Mouse (Mus musculus) heart, postnatal 36 days (tissue): Measurements from ENCODE around the gene Cxxc4. TPM values are rescaled to one million over a fixed set of nuclear protein-coding genes. Genes with fewer than 3 reads are reported as not detected.
"Not testable (repeated sequence)": the region's sequence is repeated elsewhere in the genome, so short reads cannot be mapped to it uniquely, and the experiment has no call there.

Source experiments
- DNase-seq, 2 experiments: peaks; one replicate each; pipeline ENCODE4 v3.0.0; 2021 to 2022
- intact Hi-C: fragments of 180-260 bp; cut with DNase I; formaldehyde crosslinking; loops from one replicate; pipeline ENCODE4 v1.15.1; 2025
- total RNA-seq, 2 experiments: library from RNA; stranded (reverse); gene quantifications; 2 replicates each; pipeline ENCODE4 v1.2.3; 2021

Cxxc4 gene
- 1 to 10 TPM; 2.2 to 2.5 TPM for total RNA-seq

- intact Hi-C loops: loop anchor here (5.0 kb wide), 1 partner anchor 34 kb away; no protein-coding TSS in a partner anchor
- DNase-seq: no peak
Observed at GRCm38 (mm10) chr3:134236414-134237112, at the start of gene Cxxc4. Cxxc4 (plus strand) TSS chr3:134236484.

- DNase-seq: no peak
- intact Hi-C loops: no loop called here
Observed at GRCm38 (mm10) chr3:134188979-134189946, 47.0 kb upstream of the Cxxc4 start.

- DNase-seq: peak; percentile 1 to 5
Observed at GRCm38 (mm10) chr3:134190046-134190445, 46.2 kb upstream of the Cxxc4 start.

GRCm38 (mm10) chr3:134199892-134200291 lies 36.4 kb upstream of the Cxxc4 start:
- intact Hi-C loops: loop anchor here (5.0 kb wide), 1 partner anchor 37 kb away; the partner anchor contains the start of gene Cxxc4
- DNase-seq: peak; percentile 5 to 10

More at GRCm38 (mm10) chr3:134190046-134190445, 46.2 kb upstream of the Cxxc4 start:
- intact Hi-C loops: no loop called here

- DNase-seq: no peak
- intact Hi-C loops: no loop called here
Observed at GRCm38 (mm10) chr3:134206624-134207023, 29.7 kb upstream of the Cxxc4 start.

GRCm38 (mm10) chr3:134210950-134211349 lies 25.3 kb upstream of the Cxxc4 start:
- intact Hi-C loops: no loop called here

GRCm38 (mm10) chr3:134219881-134220280 lies 16.4 kb upstream of the Cxxc4 start:
- intact Hi-C loops, DNase-seq: not testable (repeated sequence)

More at GRCm38 (mm10) chr3:134210950-134211349, 25.3 kb upstream of the Cxxc4 start:
- DNase-seq: no peak

- intact Hi-C loops: no loop called here
- no peak for DNase-seq
Observed at GRCm38 (mm10) chr3:134221002-134221401, 15.3 kb upstream of the Cxxc4 start.

DNA sequence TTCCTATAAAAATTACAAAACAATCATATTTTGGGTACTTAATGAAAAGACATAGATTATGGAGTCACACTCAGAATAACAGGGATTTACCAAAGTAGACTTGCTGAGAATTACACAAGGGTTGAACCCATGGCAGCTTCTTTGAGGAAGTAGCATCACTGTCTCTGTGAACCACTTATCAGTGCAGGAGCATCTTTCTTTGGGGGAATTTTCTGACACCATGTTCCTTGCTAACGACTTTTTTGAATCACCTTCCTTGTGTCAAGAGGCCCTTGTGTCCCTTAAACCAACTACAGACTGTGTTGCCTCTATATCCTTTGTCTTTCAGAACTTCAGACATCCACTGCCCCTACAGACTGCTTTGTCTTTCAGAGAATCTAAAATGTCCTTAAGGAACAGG lies 13.7 kb upstream of the Cxxc4 start:
- intact Hi-C loops: no loop called here
- DNase-seq: no peak

DNA sequence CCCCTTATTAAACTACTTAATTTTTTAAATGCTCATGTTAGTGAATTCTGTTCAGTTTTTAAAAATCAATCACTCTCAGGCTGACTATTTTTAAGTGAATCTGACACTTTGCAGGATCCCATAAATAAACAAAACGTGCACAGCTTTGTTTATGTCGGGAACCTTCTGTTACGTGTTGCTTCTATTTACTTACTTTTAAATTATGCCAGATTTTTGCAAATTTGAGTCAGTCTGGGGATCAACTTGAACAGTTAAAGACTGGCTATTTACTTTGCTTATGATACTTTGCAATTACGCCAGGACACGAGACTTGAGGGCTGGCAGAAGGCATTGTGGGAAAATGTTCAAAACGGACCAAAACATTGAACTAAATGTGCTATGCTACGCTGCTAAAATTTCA lies 12.3 kb upstream of the Cxxc4 start:
- intact Hi-C loops: no loop called here

GRCm38 (mm10) chr3:134225928-134226327 lies 10.4 kb upstream of the Cxxc4 start:
- intact Hi-C loops: no loop called here
- DNase-seq: no peak

More for the DNA sequence above, 12.3 kb upstream of the Cxxc4 start:
- DNase-seq: no peak

GRCm38 (mm10) chr3:134232753-134233152 lies 3.5 kb upstream of the Cxxc4 start:
- intact Hi-C loops: no loop called here

GRCm38 (mm10) chr3:134235491-134236413 lies 532 bp upstream of the Cxxc4 start:
- intact Hi-C loops: loop anchor here (5.0 kb wide), 1 partner anchor 33 kb away; no protein-coding TSS in a partner anchor
- peak; percentile 64 to 68 for DNase-seq

More at GRCm38 (mm10) chr3:134232753-134233152, 3.5 kb upstream of the Cxxc4 start:
- no peak for DNase-seq

DNA sequence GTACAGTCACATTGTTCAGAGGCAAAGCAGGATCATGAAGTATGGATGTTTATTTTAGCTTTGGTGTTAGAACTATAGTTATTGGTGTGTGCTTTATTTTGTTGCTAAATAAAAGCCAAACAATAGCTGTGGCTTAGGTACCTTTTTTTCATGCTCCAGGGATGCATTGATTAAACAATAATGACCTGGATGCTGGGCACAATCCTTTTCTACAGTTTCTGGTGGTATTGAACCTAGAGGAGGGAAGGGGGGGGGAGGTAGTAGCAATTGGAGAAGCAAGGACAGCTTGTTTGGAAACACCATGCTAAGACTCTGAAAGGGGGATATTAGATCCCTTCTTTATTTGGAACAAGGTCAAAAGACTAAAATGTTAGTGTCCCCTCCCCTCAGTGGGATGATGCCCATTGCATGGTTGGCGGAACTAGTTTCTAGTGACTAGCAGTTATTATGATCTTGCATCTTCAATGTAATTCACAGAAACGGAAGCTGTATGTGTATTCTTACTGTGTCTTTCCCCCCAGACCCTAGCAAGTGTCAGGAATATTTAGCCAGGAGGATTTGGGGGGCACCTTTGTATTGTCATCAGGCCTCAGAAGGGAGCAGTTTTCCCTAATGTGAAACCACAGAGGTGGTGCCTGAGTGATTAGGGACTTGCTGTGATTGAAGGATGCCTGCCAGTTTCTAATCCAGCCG lies 975 bp downstream of the Cxxc4 start:
- DNase-seq: no peak
- intact Hi-C loops: loop anchor here (5.0 kb wide), 1 partner anchor 35 kb away; no protein-coding TSS in a partner anchor

GRCm38 (mm10) chr3:134238621-134239310 lies 2.5 kb downstream of the Cxxc4 start:
- DNase-seq: peak in 1 of 2 experiments; percentile 2
- intact Hi-C loops: loop anchor here (5.0 kb wide), 1 partner anchor 36 kb away; no protein-coding TSS in a partner anchor

- DNase-seq: peak; percentile 56 to 63
- intact Hi-C loops: loop anchor here (5.0 kb wide), 1 partner anchor 37 kb away; no protein-coding TSS in a partner anchor
Observed at GRCm38 (mm10) chr3:134239321-134239970, 3.2 kb downstream of the Cxxc4 start.

- intact Hi-C loops: loop anchor here (5.0 to 10.0 kb wide), 4 partner anchors 38 to 695 kb away; partner anchors contain the start of gene Tet2
- peak; percentile 71 for DNase-seq
Observed at GRCm38 (mm10) chr3:134239971-134240717, 3.9 kb downstream of the Cxxc4 start.
